Mouse (Mus musculus): ENCODE measurements at regions not wholly inside any gene's neighbourhood (a gene's known extent, or its start where the extent isn't known, plus 50 kb on each side); places are given as distances from the start of the nearest gene placed in this dataset.

DNA sequence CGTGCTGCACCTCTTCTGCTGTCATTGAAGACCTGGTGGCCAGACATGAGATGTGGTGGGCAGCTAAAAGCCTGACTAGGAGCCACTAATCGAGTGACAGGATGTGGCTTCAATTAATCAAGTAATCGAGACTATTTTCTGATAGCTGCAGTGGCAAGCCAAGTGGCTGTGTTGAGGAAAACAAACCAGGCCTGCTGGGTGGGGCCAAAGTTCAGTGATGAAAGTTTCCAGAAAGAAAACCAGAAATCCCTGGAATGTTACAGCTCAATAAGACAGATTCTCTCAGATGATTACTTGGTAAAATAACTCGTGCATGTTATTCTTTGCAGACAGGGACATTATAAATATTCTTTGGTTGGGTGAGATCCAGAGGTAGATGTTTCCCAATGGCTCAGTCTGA, 564.4 kb upstream of the Tbl1xr1 start:
- Histone ChIP-seq H3K36me3 (ENCODE audit: control insufficient read depth, insufficient read depth, low read length) (no peaks in the 10 kb centered on the region; the same call in 1 of the 2 replicates), H3K27me3 (ENCODE audit: control insufficient read depth, insufficient read depth, low read depth, low read length) (no peaks in the 10 kb centered on the region), H3K4me1 (ENCODE audit: control insufficient read depth, insufficient read depth, low read length) (no peaks in the 10 kb centered on the region), H3K4me2 (ENCODE audit: low read length) (no peak overlapping the region), H3K9me3 (replicated peaks; ENCODE audit: control insufficient read depth, low read length, poor library complexity, severe bottlenecking) (peaks cover 17% of the 10 kb centered on the region), H3K4me3 (ENCODE audit: low read depth, low read length) (no peak overlapping the region), H3K9ac (ENCODE audit: low read depth, low read length) (no peak overlapping the region), H3K27ac (ENCODE audit: low read length) (no peak overlapping the region)
- 84% methylated on average over 4 of the region's 4 CpGs for WGBS
- ATAC-seq, result no peak

DNA sequence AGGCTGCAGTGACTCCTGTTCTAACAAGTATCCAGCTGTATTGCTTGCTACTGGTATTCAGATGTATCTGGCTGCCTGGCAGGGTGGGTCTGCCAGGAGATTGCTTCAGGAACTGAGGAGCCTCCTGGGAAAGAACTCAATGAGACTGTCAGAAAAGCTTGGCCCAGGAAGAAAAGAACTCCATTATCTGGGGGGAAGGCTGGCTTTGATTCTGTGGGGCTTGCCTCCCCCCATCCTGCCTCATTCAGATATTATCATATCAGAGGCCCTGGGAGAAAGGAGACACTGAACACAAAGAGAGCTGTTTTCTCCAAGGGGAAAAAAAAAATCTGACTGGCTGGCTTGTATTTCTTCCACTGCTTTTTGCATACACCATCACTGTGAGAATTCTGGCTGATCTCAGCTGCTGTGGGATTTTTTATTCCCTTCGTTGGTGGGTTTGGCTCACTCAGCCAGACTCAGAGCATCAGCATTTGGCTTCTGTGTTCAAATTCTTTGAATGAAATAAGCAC, 552.0 kb upstream of the Tbl1xr1 start:
- H3K27ac ChIP-seq (ENCODE audit: low read length), result peak overlapping the region; percentile 60
- 0% methylated on average over 1 of the region's 1 CpGs for WGBS
- peak; percentile 87 for ATAC-seq

DNA sequence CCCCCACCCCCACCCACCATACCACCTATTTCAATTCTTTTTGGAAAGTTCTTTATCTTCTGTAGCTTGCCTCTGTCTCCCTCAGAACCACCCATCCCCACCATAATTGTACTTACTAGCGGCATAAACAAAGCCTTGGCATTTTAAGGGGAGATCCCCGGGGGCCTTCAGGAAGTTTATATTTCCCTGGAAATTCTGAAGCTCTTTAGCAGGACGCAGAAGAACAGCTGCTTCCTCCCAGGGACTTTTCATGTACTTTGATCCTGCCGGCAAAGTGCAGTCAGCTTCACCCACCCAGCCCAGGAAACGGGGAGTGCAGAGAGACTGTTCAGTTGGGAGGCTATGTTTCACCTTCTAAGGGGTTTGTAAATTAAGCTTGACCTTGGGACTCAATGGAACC, 545.6 kb upstream of the Tbl1xr1 start:
- no peaks in the 10 kb centered on the region for H3K27me3 ChIP-seq (ENCODE audit: control insufficient read depth, insufficient read depth, low read depth, low read length)
- no peak overlapping the region for H3K9ac ChIP-seq (ENCODE audit: low read depth, low read length)
- no peak overlapping the region for H3K27ac ChIP-seq (ENCODE audit: low read length)
- H3K36me3 ChIP-seq (ENCODE audit: control insufficient read depth, insufficient read depth, low read length), result no peaks in the 10 kb centered on the region
- 61% methylated on average over 5 of the region's 5 CpGs for WGBS
- H3K9me3 ChIP-seq (replicated peaks; ENCODE audit: control insufficient read depth, low read length, poor library complexity, severe bottlenecking), result no peaks in the 10 kb centered on the region
- no peak for ATAC-seq
- no peak overlapping the region for H3K4me2 ChIP-seq (ENCODE audit: low read length)
- no peak overlapping the region for H3K4me3 ChIP-seq (ENCODE audit: low read depth, low read length)
- H3K4me1 ChIP-seq (ENCODE audit: control insufficient read depth, insufficient read depth, low read length), result no peaks in the 10 kb centered on the region

More for the DNA sequence above, 552.0 kb upstream of the Tbl1xr1 start:
- H3K4me1 ChIP-seq (ENCODE audit: control insufficient read depth, insufficient read depth, low read length), result peaks cover 2% of the 10 kb centered on the region; the same call in 1 of the 2 replicates
- H3K9ac ChIP-seq (ENCODE audit: low read depth, low read length), result no peak overlapping the region
- H3K4me2 ChIP-seq (ENCODE audit: low read length), result no peak overlapping the region
- no peak overlapping the region for H3K4me3 ChIP-seq (ENCODE audit: low read depth, low read length)
- H3K27me3 ChIP-seq (ENCODE audit: control insufficient read depth, insufficient read depth, low read depth, low read length), result no peaks in the 10 kb centered on the region
- H3K36me3 ChIP-seq (ENCODE audit: control insufficient read depth, insufficient read depth, low read length), result no peaks in the 10 kb centered on the region
- H3K9me3 ChIP-seq (replicated peaks; ENCODE audit: control insufficient read depth, low read length, poor library complexity, severe bottlenecking), result peaks cover 3% of the 10 kb centered on the region; the same call in 1 of the 2 replicates

DNA sequence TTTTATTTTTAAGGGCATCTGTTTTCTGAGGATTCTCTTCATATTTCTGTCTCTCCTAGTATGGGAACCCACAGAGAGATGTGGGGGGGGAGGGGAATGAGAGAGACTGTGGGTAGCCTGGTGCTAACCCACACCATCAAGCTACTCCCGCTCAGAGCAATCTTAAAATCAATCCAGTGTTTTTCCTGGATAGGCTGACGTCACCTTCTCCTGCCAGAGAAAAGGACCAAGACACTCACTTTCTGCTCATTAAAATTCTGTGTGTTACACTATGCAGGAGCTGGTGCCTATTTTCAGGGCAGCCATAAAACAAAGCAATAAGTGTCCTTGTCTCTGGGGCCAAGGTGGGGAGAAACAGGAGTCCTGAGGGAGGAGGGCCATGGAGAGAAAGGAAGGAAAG, 537.3 kb upstream of the Tbl1xr1 start:
- H3K4me3 ChIP-seq (ENCODE audit: low read depth, low read length), result no peak overlapping the region
- no peaks in the 10 kb centered on the region for H3K9me3 ChIP-seq (replicated peaks; ENCODE audit: control insufficient read depth, low read length, poor library complexity, severe bottlenecking)
- WGBS, result 65% methylated on average over 2 of the region's 2 CpGs
- no peaks in the 10 kb centered on the region for H3K27me3 ChIP-seq (ENCODE audit: control insufficient read depth, insufficient read depth, low read depth, low read length)
- H3K27ac ChIP-seq (ENCODE audit: low read length), result no peak overlapping the region
- no peak overlapping the region for H3K4me2 ChIP-seq (ENCODE audit: low read length)
- 0 out of 2 replicates have a peak, but pooled peaks cover 4% of the 10 kb centered on the region for H3K4me1 ChIP-seq (ENCODE audit: control insufficient read depth, insufficient read depth, low read length)
- no peak for ATAC-seq
- no peak overlapping the region for H3K9ac ChIP-seq (ENCODE audit: low read depth, low read length)
- H3K36me3 ChIP-seq (ENCODE audit: control insufficient read depth, insufficient read depth, low read length), result no peaks in the 10 kb centered on the region

DNA sequence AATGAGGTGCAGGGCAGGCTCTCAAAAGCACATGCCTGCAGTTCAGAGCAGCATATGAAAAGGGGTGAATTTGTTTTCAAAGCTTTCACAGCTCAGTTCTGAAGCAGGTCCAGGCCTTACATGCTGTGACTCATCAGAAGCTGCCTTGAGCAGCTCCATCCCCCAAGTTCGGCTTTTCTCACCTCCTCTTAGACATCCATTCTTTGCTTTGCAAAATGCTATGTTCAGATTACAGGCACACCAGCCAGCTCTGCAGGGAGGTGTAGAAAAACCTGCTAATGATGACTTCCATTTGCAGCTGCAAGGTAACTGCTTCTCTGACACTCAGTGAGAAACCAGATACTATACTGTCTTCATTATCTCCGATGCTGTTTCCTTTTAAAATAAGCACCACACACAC, 532.0 kb upstream of the Tbl1xr1 start:
- 32% methylated on average over 2 of the region's 2 CpGs for WGBS
- peak overlapping the region; percentile 24; the same call in 1 of the 2 replicates for H3K27ac ChIP-seq (ENCODE audit: low read length)
- H3K27me3 ChIP-seq (ENCODE audit: control insufficient read depth, insufficient read depth, low read depth, low read length), result no peaks in the 10 kb centered on the region
- no peak overlapping the region for H3K4me2 ChIP-seq (ENCODE audit: low read length)
- peak; percentile 52 for ATAC-seq
- no peaks in the 10 kb centered on the region for H3K36me3 ChIP-seq (ENCODE audit: control insufficient read depth, insufficient read depth, low read length)
- no peaks in the 10 kb centered on the region for H3K9me3 ChIP-seq (replicated peaks; ENCODE audit: control insufficient read depth, low read length, poor library complexity, severe bottlenecking)
- H3K4me1 ChIP-seq (ENCODE audit: control insufficient read depth, insufficient read depth, low read length), result peaks cover 20% of the 10 kb centered on the region
- no peak overlapping the region for H3K4me3 ChIP-seq (ENCODE audit: low read depth, low read length)
- no peak overlapping the region for H3K9ac ChIP-seq (ENCODE audit: low read depth, low read length)

DNA sequence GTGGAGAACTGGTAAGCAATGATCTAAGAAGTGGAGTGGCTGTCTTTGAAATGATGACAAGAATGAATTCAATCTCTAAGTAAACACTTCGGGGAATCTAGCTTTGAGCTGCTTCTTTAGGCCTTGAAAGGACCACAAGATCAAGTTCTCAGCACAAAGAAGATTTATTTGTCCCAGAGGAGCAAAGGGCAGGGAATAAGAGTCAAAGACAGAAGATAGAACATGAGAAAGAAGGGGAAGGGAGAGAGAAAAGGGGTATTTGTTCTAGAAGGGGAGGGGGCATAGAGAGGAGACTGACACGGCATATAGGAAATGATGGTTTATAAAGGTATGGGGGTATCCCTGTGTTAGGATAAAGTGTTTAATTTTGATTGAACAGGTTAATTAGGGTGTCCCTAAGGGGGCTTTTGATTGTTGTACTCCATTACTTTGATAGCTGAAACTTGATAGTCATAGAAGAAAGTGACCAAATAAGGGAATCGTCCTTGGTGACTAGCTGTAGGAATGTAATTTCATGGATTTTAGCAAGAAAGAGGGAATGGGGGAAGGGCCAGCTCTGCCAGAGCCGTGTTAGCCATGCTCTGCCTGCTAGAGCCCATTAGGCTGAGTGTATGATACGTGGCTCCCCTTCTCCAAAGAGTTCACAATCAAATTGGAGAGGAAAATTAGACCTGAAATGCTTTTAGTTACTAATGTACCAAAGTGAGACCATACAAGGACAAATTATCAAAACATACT, 531.1 kb upstream of the Tbl1xr1 start:
- H3K36me3 ChIP-seq (ENCODE audit: control insufficient read depth, insufficient read depth, low read length), result no peaks in the 10 kb centered on the region
- no peaks in the 10 kb centered on the region for H3K9me3 ChIP-seq (replicated peaks; ENCODE audit: control insufficient read depth, low read length, poor library complexity, severe bottlenecking)
- H3K27ac ChIP-seq (ENCODE audit: low read length), result peak overlapping the region; percentile 18; the same call in 1 of the 2 replicates
- no peak overlapping the region for H3K9ac ChIP-seq (ENCODE audit: low read depth, low read length)
- no peaks in the 10 kb centered on the region for H3K27me3 ChIP-seq (ENCODE audit: control insufficient read depth, insufficient read depth, low read depth, low read length)
- H3K4me1 ChIP-seq (ENCODE audit: control insufficient read depth, insufficient read depth, low read length), result peaks cover 20% of the 10 kb centered on the region
- no peak overlapping the region for H3K4me2 ChIP-seq (ENCODE audit: low read length)
- H3K4me3 ChIP-seq (ENCODE audit: low read depth, low read length), result no peak overlapping the region
- ATAC-seq, result no peak
- WGBS, result 24% methylated on average over 5 of the region's 5 CpGs

DNA sequence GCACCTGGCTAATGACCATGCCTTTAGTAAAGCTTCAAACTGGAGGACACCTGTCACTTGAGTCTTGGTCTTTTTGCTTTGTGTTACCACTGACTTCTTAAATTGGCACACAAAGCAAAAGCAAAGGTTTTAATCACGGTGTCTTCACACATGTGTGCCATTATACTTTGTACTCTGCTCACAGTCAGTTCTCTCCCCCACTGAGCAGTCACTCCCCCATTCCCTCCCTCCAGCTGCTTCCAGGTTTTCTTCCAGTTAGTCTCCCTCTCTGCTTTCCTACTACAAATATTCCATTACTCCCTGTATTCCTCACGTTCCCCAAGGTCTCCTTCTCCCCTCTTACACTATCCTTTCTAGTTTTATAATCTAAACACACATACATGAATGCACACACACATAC, 530.0 kb upstream of the Tbl1xr1 start:
- ATAC-seq, result no peak
- 35% methylated on average over 2 of the region's 2 CpGs for WGBS

DNA sequence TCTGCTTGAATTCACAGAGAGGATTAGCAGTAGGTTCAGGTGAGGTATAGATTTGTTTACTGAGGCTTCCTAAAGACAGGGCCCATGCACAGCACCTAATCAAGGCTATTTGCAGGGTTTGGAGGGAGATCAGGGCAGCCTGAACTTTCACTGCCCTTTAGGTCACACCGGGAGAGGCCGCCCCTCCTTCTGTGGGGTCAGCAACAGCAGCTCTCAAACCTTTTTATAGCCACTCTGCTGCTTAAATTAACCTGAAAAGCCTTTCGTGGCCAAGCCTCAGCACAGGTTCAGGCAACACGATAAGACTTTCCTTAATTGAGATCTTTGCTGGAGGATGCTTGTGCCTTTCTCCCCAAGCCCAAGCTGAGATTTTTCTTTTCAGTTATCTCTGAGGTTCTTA, 526.8 kb upstream of the Tbl1xr1 start:
- Histone ChIP-seq H3K9ac (ENCODE audit: low read depth, low read length) (no peak overlapping the region), H3K4me1 (ENCODE audit: control insufficient read depth, insufficient read depth, low read length) (peaks cover 36% of the 10 kb centered on the region), H3K4me2 (ENCODE audit: low read length) (no peak overlapping the region), H3K27ac (ENCODE audit: low read length) (no peak overlapping the region), H3K27me3 (ENCODE audit: control insufficient read depth, insufficient read depth, low read depth, low read length) (no peaks in the 10 kb centered on the region), H3K4me3 (ENCODE audit: low read depth, low read length) (no peak overlapping the region), H3K9me3 (replicated peaks; ENCODE audit: control insufficient read depth, low read length, poor library complexity, severe bottlenecking) (no peaks in the 10 kb centered on the region), H3K36me3 (ENCODE audit: control insufficient read depth, insufficient read depth, low read length) (no peaks in the 10 kb centered on the region)
- 40% methylated on average over 4 of the region's 4 CpGs for WGBS
- ATAC-seq, result no peak

More for the DNA sequence above, 530.0 kb upstream of the Tbl1xr1 start:
- no peak overlapping the region for H3K4me2 ChIP-seq (ENCODE audit: low read length)
- H3K9me3 ChIP-seq (replicated peaks; ENCODE audit: control insufficient read depth, low read length, poor library complexity, severe bottlenecking), result no peaks in the 10 kb centered on the region
- H3K27me3 ChIP-seq (ENCODE audit: control insufficient read depth, insufficient read depth, low read depth, low read length), result no peaks in the 10 kb centered on the region
- peak overlapping the region; percentile 33; the same call in 1 of the 2 replicates for H3K27ac ChIP-seq (ENCODE audit: low read length)
- no peak overlapping the region for H3K4me3 ChIP-seq (ENCODE audit: low read depth, low read length)
- no peak overlapping the region for H3K9ac ChIP-seq (ENCODE audit: low read depth, low read length)
- no peaks in the 10 kb centered on the region for H3K36me3 ChIP-seq (ENCODE audit: control insufficient read depth, insufficient read depth, low read length)
- H3K4me1 ChIP-seq (ENCODE audit: control insufficient read depth, insufficient read depth, low read length), result peaks cover 20% of the 10 kb centered on the region

DNA sequence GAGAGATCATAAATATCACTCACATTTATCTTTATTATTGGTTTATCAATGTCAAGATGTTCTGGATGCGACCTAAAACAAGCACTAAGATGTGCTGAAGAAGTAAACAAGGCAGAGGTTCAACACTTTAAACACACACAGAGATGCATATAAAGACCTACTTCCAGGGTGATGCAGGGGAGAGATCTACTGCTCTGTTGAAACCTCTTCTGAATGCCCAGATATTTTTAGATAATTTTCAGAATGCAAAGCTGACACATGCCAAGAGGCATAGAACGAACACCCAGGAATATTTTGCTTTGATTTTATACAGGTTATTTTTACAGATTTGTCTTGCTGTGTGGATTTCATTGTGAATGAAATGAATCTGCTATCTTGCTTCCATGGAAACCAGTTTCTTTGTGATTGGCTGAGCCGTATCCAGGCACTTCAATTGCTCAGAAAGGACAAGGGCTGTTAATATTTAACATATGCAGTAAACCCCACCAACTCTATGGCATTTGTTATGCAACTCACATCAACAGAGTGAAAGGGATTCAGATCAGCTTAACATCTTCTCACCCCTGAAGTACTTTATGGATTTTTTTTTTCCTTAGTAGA, 523.2 kb upstream of the Tbl1xr1 start:
- WGBS, result 21% methylated on average over 3 of the region's 3 CpGs
- H3K9ac ChIP-seq (ENCODE audit: low read depth, low read length), result no peak overlapping the region
- ATAC-seq, result peak; percentile 94
- H3K9me3 ChIP-seq (replicated peaks; ENCODE audit: control insufficient read depth, low read length, poor library complexity, severe bottlenecking), result no peaks in the 10 kb centered on the region
- H3K27me3 ChIP-seq (ENCODE audit: control insufficient read depth, insufficient read depth, low read depth, low read length), result no peaks in the 10 kb centered on the region
- H3K4me3 ChIP-seq (ENCODE audit: low read depth, low read length), result no peak overlapping the region
- H3K4me1 ChIP-seq (ENCODE audit: control insufficient read depth, insufficient read depth, low read length), result peaks cover 24% of the 10 kb centered on the region
- 0 out of 2 replicates have a peak overlapping the region, but pooled peaks have one; percentile 12 for H3K4me2 ChIP-seq (ENCODE audit: low read length)
- H3K36me3 ChIP-seq (ENCODE audit: control insufficient read depth, insufficient read depth, low read length), result no peaks in the 10 kb centered on the region
- H3K27ac ChIP-seq (ENCODE audit: low read length), result peak overlapping the region; percentile 89
